Mouse (Mus musculus) ES-E14 (cell line): ENCODE data around the gene Plk2.

Experiments
- CHD2 ChIP-seq: IDR thresholded peaks from 2 replicates; pipeline ENCODE4 v1.6.1; 2014; ENCODE audit warnings: mild to moderate bottlenecking, low read depth, low read length, inconsistent platforms
- HCFC1 ChIP-seq: IDR thresholded peaks from 2 replicates; pipeline ENCODE4 v1.6.1; 2012; ENCODE audit warnings: low read length, inconsistent platforms, borderline replicate concordance; ENCODE audit not compliant: insufficient read depth
- MAFK ChIP-seq: IDR thresholded peaks from 2 replicates; pipeline ENCODE4 v1.6.1; 2014; ENCODE audit warnings: mild to moderate bottlenecking, low read depth, low read length, inconsistent platforms; ENCODE audit not compliant: insufficient read depth
- ZC3H11A ChIP-seq: IDR thresholded peaks from 2 replicates; pipeline ENCODE4 v1.6.1; 2012; ENCODE audit warnings: low read depth, mild to moderate bottlenecking, inconsistent platforms, low read length, borderline replicate concordance
- ZNF384 ChIP-seq: IDR thresholded peaks from 2 replicates; pipeline ENCODE4 v1.6.1; 2012; ENCODE audit warnings: low read depth, low read length, inconsistent platforms

DNA sequence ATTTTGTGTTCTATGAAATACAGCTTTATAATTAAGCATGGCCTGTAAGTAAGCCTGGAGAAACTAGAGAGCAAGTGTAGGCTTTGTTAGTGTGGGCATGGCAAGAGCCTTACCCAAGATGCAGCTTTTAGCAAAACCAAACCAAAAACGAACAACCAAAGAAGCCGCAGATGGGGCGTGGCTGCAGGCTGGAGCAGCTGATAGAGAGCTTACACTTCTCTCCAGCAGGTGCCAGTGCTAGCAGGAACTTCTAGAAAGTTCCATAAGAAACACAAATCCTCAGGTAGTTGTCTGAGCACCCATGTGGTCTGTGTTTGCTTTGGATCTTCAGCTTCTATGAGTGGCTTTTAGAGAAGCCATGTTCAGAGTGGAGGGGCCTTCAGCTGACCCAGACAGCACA, 28.4 kb upstream of the Plk2 start:
- TF ChIP-seq HCFC1 = no peak
- TF ChIP-seq ZNF384 = no peak
- no peak for TF ChIP-seq MAFK
- no peak for TF ChIP-seq CHD2
- no peak for TF ChIP-seq ZC3H11A
